Mouse (Mus musculus) retina, embryonic 14.5 days (tissue): ENCODE measurements around the gene Yeats2.

Experiments
- DNase-seq: peaks from one replicate; pipeline ENCODE4 v3.0.0-alpha.2; 2015; ENCODE audit warnings: low spot score

Yeats2 gene

DNA sequence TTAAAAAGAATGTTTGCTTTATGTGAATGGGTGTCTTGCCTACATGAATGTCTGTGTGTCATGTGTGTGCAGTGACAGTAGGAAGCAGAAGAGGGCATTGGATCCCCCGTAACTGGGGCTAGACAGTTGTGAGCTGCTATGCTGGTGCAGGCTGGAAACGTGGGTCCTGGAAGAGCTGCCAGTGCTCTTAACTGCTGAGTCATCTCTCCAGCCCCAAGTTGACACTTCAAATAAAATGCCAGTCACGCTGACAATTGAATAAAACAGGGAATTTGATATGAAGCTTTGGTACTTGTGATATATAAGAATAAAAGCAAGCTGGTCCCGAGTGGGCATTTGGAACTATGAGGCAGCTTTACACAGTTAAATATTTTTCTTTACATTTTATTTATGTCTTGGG, 139.4 kb downstream of the Yeats2 start:
- DNase-seq = no peak
